Comparison of ENCODE assay signal across 1 mouse cellular context in the genomic region with DNA sequence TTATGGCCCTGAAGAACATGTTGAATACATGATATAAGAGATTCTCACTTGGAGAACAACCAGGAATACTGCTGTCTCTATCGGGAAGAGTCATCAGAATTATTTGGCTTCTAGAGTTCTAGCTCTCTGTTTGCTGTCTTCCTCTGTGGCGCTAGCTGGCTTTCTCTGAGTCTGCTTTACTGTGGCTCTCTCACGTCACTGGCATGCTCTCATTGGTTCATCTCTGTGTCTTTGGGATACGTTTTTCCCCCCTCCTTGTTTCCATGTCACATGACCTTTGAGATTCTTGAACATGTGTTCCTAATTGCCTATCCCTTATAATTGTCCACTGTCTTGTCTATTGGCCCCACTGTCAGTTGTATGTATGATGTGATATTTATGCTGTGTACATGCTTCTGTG.
TF ChIP-seq lines count a peak whose summit lies in the region.

No protein-coding gene starts in this region.

TF ChIP-seq in CH12.LX, 34 proteins besides CTCF, POLR2A, EP300 and RAD21 (continued from another document):
- TF ChIP-seq CHD1 (IDR thresholded peaks at IDR 0.05; ENCODE audit: low read depth, low read length): peak; percentile 20; the same call in 1 of the 2 replicates
- peak; percentile 43; the same call in 1 of the 2 replicates for TF ChIP-seq IRF4 (IDR thresholded peaks at IDR 0.05; ENCODE audit: low read depth, low read length)
- TF ChIP-seq UBTF (IDR thresholded peaks at IDR 0.05; ENCODE audit: low read depth, low read length): no peak
- TF ChIP-seq MYC (IDR thresholded peaks at IDR 0.05; ENCODE audit: low read depth, low read length): peak; percentile 75
- TF ChIP-seq MAX (IDR thresholded peaks at IDR 0.05; ENCODE audit: low read length): peak; percentile 80
- TF ChIP-seq ZNF384 (IDR thresholded peaks at IDR 0.05; ENCODE audit: low read depth, low read length): no peak
- TF ChIP-seq GABPA (IDR thresholded peaks at IDR 0.05; ENCODE audit: insufficient replicate concordance, low read depth, low read length): no peak
- no peak for TF ChIP-seq HCFC1 (IDR thresholded peaks at IDR 0.05; ENCODE audit: low read depth, low read length)
- TF ChIP-seq CHD2 (IDR thresholded peaks at IDR 0.05; ENCODE audit: low read length): no peak
- 0 out of 2 replicates have a peak, but pooled peaks have one; percentile 36 for TF ChIP-seq MEF2A (IDR thresholded peaks at IDR 0.05; ENCODE audit: borderline replicate concordance, low read depth, low read length)
- 0 out of 2 replicates have a peak, but pooled peaks have one; percentile 53 for TF ChIP-seq SIN3A (IDR thresholded peaks at IDR 0.05; ENCODE audit: low read length)
- peak; percentile 22; the same call in 1 of the 2 replicates for TF ChIP-seq ELF1 (IDR thresholded peaks at IDR 0.05; ENCODE audit: low read depth, low read length)
- peak; percentile 76 for TF ChIP-seq BHLHE40 (IDR thresholded peaks at IDR 0.05; ENCODE audit: low read depth, low read length)
- TF ChIP-seq NELFE (IDR thresholded peaks at IDR 0.05; ENCODE audit: low read depth, low read length): peak; percentile 71; the same call in 1 of the 2 replicates
- 0 out of 2 replicates have a peak, but pooled peaks have one; percentile 38 for TF ChIP-seq TBP (conservative IDR thresholded peaks at IDR 0.05; ENCODE audit: low read depth, low read length)
- no peak for TF ChIP-seq KAT2A (IDR thresholded peaks at IDR 0.05; ENCODE audit: insufficient replicate concordance, low read length)
- TF ChIP-seq JUN (IDR thresholded peaks at IDR 0.05; ENCODE audit: insufficient read depth, low read depth, low read length): no peak
- TF ChIP-seq USF2 (conservative IDR thresholded peaks at IDR 0.05; ENCODE audit: low read depth, low read length): peak; percentile 75
- peak; percentile 58; the same call in 1 of the 2 replicates for TF ChIP-seq ETS1 (conservative IDR thresholded peaks at IDR 0.05; ENCODE audit: low read depth, low read length)
- no peak for TF ChIP-seq SMC3 (IDR thresholded peaks at IDR 0.05; ENCODE audit: low read depth, low read length)
- TF ChIP-seq RCOR1 (conservative IDR thresholded peaks at IDR 0.05; ENCODE audit: low read depth, low read length): no peak
- TF ChIP-seq JUND (conservative IDR thresholded peaks at IDR 0.05; ENCODE audit: low read depth, low read length): 0 out of 2 replicates have a peak, but pooled peaks have one; percentile 7
